Mouse (Mus musculus) bone marrow, adult 2 months (tissue): Measurements from ENCODE around the gene Hist1h4b.

Experiments
- CTCF ChIP-seq: fragments of 200-500 bp; IDR thresholded peaks from 2 replicates; pipeline ENCODE4 v1.5.1; 2011; ENCODE audit warnings: low read length, control low read depth; ENCODE audit not compliant: control insufficient read depth, insufficient read depth
- POLR2A ChIP-seq: fragments of 200-500 bp; IDR thresholded peaks from 2 replicates; pipeline ENCODE4 v1.6.1; 2011; ENCODE audit warnings: low read depth, mild to moderate bottlenecking, control low read depth, low read length, borderline replicate concordance; ENCODE audit not compliant: control insufficient read depth

DNA sequence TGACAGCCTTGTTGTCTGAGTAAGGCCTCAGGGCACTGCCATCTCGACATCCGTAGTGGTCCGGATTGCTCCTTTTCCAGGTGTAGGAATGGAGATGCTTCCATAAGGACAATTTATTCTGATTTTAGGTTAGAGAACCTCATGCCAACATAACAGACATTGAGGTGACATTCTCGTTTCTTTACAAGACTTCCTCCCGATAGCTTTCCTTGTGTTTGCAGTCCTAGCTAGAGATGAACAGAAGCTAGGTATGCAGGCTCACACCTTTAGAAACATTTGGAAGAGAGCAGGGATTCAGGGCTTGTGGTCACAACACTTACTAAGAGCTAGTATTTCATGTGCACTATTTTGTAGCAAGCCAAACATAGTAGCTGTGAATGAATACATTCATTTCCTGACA lies 13.6 kb upstream of the Hist1h4b start:
- no peak for TF ChIP-seq POLR2A
- TF ChIP-seq CTCF = no peak
